Mouse (Mus musculus): ENCODE measurements around the gene Zfp768.

DNA sequence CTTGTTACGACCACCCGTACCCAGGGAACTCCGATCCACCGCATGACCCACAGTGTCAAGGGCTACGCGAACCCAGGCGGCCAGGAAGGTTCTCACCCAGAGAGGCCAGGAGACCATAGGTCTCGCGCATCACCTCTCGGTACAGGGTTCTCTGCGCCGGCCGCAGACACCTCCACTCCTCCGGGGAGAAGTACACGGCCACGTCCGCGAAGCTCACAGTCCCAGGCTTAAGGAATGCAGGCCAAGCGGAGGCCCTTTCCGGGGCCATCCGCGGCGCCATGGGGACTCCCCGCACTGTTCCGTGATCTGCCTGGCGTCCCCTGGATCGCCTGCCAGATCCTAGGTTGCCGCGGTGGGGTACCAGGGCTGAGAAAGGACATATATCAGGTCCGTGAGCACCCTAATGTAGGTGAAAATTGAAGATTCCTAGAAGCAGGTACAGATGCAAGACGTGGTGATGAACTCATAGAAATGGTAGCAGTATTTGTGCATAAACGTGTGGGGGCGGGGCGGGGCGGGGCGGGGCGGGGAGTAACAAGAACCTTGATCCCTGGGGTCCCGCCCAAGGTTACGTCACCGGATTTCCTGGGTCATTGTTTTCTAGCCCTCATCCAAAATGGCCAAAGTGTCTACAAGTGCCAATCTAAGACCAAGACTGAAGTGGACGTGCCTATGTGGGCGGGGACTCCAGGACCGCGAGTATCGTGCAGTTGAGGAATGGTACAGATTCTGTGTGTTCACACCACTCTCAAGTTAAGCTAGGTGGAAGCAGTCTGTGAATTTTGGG lies 48.0 kb upstream of the Zfp768 start, which contains the start of gene E430018J23Rik:
- no peak for TF ChIP-seq CTCF (conservative IDR thresholded peaks at IDR 0.05; ENCODE audit: low read length)
- no peak for TF ChIP-seq NANOG (IDR thresholded peaks at IDR 0.05; ENCODE audit: borderline replicate concordance, low read length)
